Mouse (Mus musculus): ENCODE measurements at regions not wholly inside any gene's neighbourhood (a gene's known extent, or its start where the extent isn't known, plus 50 kb on each side); places are given as distances from the start of the nearest gene placed in this dataset.

DNA sequence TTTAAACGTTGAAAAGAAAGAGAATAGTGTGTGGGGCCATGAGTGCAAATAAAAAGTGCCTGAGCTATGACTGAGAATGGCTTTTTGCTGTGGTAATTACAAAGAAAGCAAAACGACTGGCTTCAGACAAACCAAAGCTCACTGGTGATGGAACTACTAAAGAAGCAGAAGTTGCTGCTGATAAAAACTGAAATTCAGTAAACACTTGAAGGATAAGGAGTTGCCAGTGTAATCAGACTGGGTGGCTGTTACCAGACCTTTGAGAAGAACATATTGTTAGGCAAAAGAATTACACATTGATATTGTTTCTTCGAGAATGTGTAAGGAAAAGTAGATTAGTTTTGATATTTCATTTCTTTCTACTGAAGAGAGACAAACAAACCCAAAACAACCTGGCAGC lies 114.7 kb upstream of the Amot start:
- no peak for TF ChIP-seq CTCF (IDR thresholded peaks at IDR 0.05; ENCODE audit: low read depth)
- TF ChIP-seq EP300 (IDR thresholded peaks at IDR 0.05; ENCODE audit: low read depth): no peak

Data from liver, embryonic 14.5 days (tissue).